In genomic region chr11:24203489-24203888, GRCm38 (mm10) we compare ENCODE assay signal across 22 mouse cellular contexts.
A peak's percentile ranks its signal among the peaks of the same experiment; 100 is the strongest.
DNase-seq lines count a peak whose midpoint lies in the region; ATAC-seq lines count a peak whose summit lies in the region.
"Had no signal": no experiment of that assay in that cellular context is flagged by ENCODE, and none has a peak within 500 bp of the region (broad histone marks: within the 10 kb centered on the region; RNA-seq: fewer than 3 reads in every experiment).

No protein-coding gene starts in this region.

- H3K4me2 ChIP-seq in heart, embryonic 11.5 days, result peak overlapping the region; percentile 31
- no peak overlapping the region for H3K4me2 ChIP-seq in hindbrain, embryonic 11.5 days (replicated peaks; ENCODE audit: low read depth, low read length)
- H3K4me2 ChIP-seq in hindbrain, embryonic 13.5 days, result no peak overlapping the region
- H3K4me2 ChIP-seq in midbrain, embryonic 11.5 days, result no peak overlapping the region
- H3K4me2 ChIP-seq in midbrain, embryonic 13.5 days (replicated peaks), result no peak overlapping the region
- H3K4me2 ChIP-seq: forebrain, embryonic 12.5 days; hindbrain, embryonic 14.5 days; liver, embryonic 11.5 days had no signal

- H3K9ac ChIP-seq in heart, embryonic 11.5 days (ENCODE audit: low read depth, low read length), result no peak overlapping the region
- H3K9ac ChIP-seq in hindbrain, embryonic 11.5 days (ENCODE audit: low read depth, low read length), result no peak overlapping the region
- no peak overlapping the region for H3K9ac ChIP-seq in hindbrain, embryonic 13.5 days
- H3K9ac ChIP-seq in midbrain, embryonic 11.5 days (ENCODE audit: low read length), result 0 out of 2 replicates have a peak overlapping the region, but pooled peaks have one; percentile 24
- H3K9ac ChIP-seq in midbrain, embryonic 13.5 days (replicated peaks), result no peak overlapping the region
- H3K9ac ChIP-seq: forebrain, embryonic 12.5 days; hindbrain, embryonic 14.5 days had no signal

- WGBS in heart, embryonic 11.5 days (ENCODE audit: insufficient replicate concordance), result 81% methylated on average over 1 of the region's 1 CpGs
- WGBS in hindbrain, embryonic 11.5 days, result 97% methylated on average over 1 of the region's 1 CpGs
- 91% methylated on average over 1 of the region's 1 CpGs for WGBS in hindbrain, embryonic 13.5 days
- 96% methylated on average over 1 of the region's 1 CpGs for WGBS in midbrain, embryonic 11.5 days
- 100% methylated on average over 1 of the region's 1 CpGs for WGBS in midbrain, embryonic 13.5 days

- H3K27me3 ChIP-seq in heart, embryonic 11.5 days (ENCODE audit: control insufficient read depth, insufficient read depth, low read length), result no peaks in the 10 kb centered on the region
- H3K27me3 ChIP-seq in hindbrain, embryonic 11.5 days (ENCODE audit: control insufficient read depth, insufficient read depth, low read length), result no peaks in the 10 kb centered on the region
- no peaks in the 10 kb centered on the region for H3K27me3 ChIP-seq in hindbrain, embryonic 13.5 days
- no peaks in the 10 kb centered on the region; the same call in 1 of the 2 replicates for H3K27me3 ChIP-seq in midbrain, embryonic 11.5 days (ENCODE audit: control insufficient read depth, insufficient read depth, low read length)
- 0 out of 2 replicates have a peak, but pooled peaks cover 7% of the 10 kb centered on the region for H3K27me3 ChIP-seq in midbrain, embryonic 13.5 days

- ATAC-seq in heart, embryonic 11.5 days (replicated peaks; ENCODE audit: insufficient number of reproducible peaks, low FRiP score, low TSS enrichment), result 0 out of 2 replicates have a peak, but pooled peaks have one; percentile 21
- ATAC-seq in hindbrain, embryonic 11.5 days (ENCODE audit: low FRiP score), result no peak
- no peak for ATAC-seq in hindbrain, embryonic 13.5 days (ENCODE audit: low FRiP score)
- 0 out of 2 replicates have a peak, but pooled peaks have one; percentile 19 for ATAC-seq in midbrain, embryonic 11.5 days (ENCODE audit: low FRiP score)
- no peak for ATAC-seq in midbrain, embryonic 13.5 days
- no peak for ATAC-seq in inflammation-experienced regulatory T-cells, adult 6 months

- peak overlapping the region; percentile 68 for H3K27ac ChIP-seq in heart, embryonic 11.5 days (ENCODE audit: low read depth, low read length)
- H3K27ac ChIP-seq in hindbrain, embryonic 11.5 days (ENCODE audit: low read depth, low read length), result peak overlapping the region; percentile 47
- H3K27ac ChIP-seq in hindbrain, embryonic 13.5 days, result no peak overlapping the region
- H3K27ac ChIP-seq in midbrain, embryonic 11.5 days (ENCODE audit: low read depth, low read length), result 0 out of 2 replicates have a peak overlapping the region, but pooled peaks have one; percentile 6
- H3K27ac ChIP-seq in midbrain, embryonic 13.5 days, result no peak overlapping the region
- H3K27ac ChIP-seq: forebrain, embryonic 12.5 days; hindbrain, embryonic 14.5 days; kidney, postnatal 0 days had no signal

- H3K36me3 ChIP-seq in heart, embryonic 11.5 days (ENCODE audit: control insufficient read depth, insufficient read depth, low read length), result no peaks in the 10 kb centered on the region
- no peaks in the 10 kb centered on the region for H3K36me3 ChIP-seq in hindbrain, embryonic 11.5 days (ENCODE audit: control insufficient read depth, insufficient read depth, low read length)
- no peaks in the 10 kb centered on the region for H3K36me3 ChIP-seq in hindbrain, embryonic 13.5 days
- no peaks in the 10 kb centered on the region for H3K36me3 ChIP-seq in midbrain, embryonic 11.5 days (ENCODE audit: control insufficient read depth, insufficient read depth, low read length)
- H3K36me3 ChIP-seq in midbrain, embryonic 13.5 days, result no peaks in the 10 kb centered on the region
- H3K36me3 ChIP-seq: forebrain, embryonic 12.5 days; G1E had no signal

- peaks cover 26% of the 10 kb centered on the region for H3K4me1 ChIP-seq in heart, embryonic 11.5 days (ENCODE audit: control insufficient read depth, insufficient read depth, low read length)
- H3K4me1 ChIP-seq in hindbrain, embryonic 11.5 days (replicated peaks; ENCODE audit: control insufficient read depth, insufficient read depth, low read length), result peaks cover 5% of the 10 kb centered on the region; the same call in 1 of the 2 replicates
- peaks cover 8% of the 10 kb centered on the region; the same call in 1 of the 2 replicates for H3K4me1 ChIP-seq in hindbrain, embryonic 13.5 days (replicated peaks)
- peaks cover 12% of the 10 kb centered on the region; the same call in 1 of the 2 replicates for H3K4me1 ChIP-seq in midbrain, embryonic 11.5 days (ENCODE audit: control insufficient read depth, insufficient read depth, low read length)
- peaks cover 14% of the 10 kb centered on the region for H3K4me1 ChIP-seq in midbrain, embryonic 13.5 days (replicated peaks)

- DNase-seq in heart, postnatal 36 days, result no peak
- DNase-seq in hindbrain, embryonic 11.5 days (ENCODE audit: low spot score), result no peak
- peak; percentile 77 for DNase-seq in midbrain, embryonic 11.5 days (ENCODE audit: low spot score, missing footprints)
- no peak for DNase-seq in left cerebral cortex, postnatal 36 days (ENCODE audit: low spot score in 2 of 2)
- DNase-seq: adrenal gland, postnatal 36 days; cerebellum, adult 11-12 months; cerebellum, postnatal 14 days; kidney, adult 11 months; layer of hippocampus, postnatal 36 days; lung, adult 2 months; right cerebral cortex, postnatal 14 days; spleen, adult 18-20 months; thymus, adult 2 months had no signal

- no peaks in the 10 kb centered on the region for H3K9me3 ChIP-seq in heart, embryonic 11.5 days (replicated peaks; ENCODE audit: control insufficient read depth, low read length)
- H3K9me3 ChIP-seq in hindbrain, embryonic 11.5 days (ENCODE audit: control insufficient read depth, low read length), result no peaks in the 10 kb centered on the region
- no peaks in the 10 kb centered on the region for H3K9me3 ChIP-seq in hindbrain, embryonic 13.5 days
- no peaks in the 10 kb centered on the region for H3K9me3 ChIP-seq in midbrain, embryonic 11.5 days (ENCODE audit: control insufficient read depth, low read length)
- H3K9me3 ChIP-seq in midbrain, embryonic 13.5 days, result no peaks in the 10 kb centered on the region
- H3K9me3 ChIP-seq: forebrain, embryonic 12.5 days; G1E had no signal

- intact Hi-C loops in heart, postnatal 36 days (cut with DNase I), result no loop called here
- intact Hi-C loops in left cerebral cortex, postnatal 36 days (cut with DNase I), result no loop called here

- H3K4me3 ChIP-seq in heart, embryonic 11.5 days (ENCODE audit: low read depth, low read length), result no peak overlapping the region
- H3K4me3 ChIP-seq in hindbrain, embryonic 11.5 days (ENCODE audit: low read depth, low read length), result no peak overlapping the region
- H3K4me3 ChIP-seq in hindbrain, embryonic 13.5 days, result no peak overlapping the region
- no peak overlapping the region for H3K4me3 ChIP-seq in midbrain, embryonic 11.5 days (ENCODE audit: low read depth, low read length)
- H3K4me3 ChIP-seq in midbrain, embryonic 13.5 days (replicated peaks), result no peak overlapping the region
- H3K4me3 ChIP-seq: forebrain, embryonic 12.5 days had no signal

Comparison
In these comparisons a context has a peak if more than half of its experiments do, and no peak if none do; other contexts are left out.
1. ATAC-seq: peak in heart, embryonic 11.5 days (single experiment) and midbrain, embryonic 11.5 days (single experiment); none in hindbrain, embryonic 11.5 days (single experiment), hindbrain, embryonic 13.5 days (single experiment), midbrain, embryonic 13.5 days (single experiment) and inflammation-experienced regulatory T-cells, adult 6 months (single experiment).
2. H3K27ac ChIP-seq: peak in heart, embryonic 11.5 days (single experiment), hindbrain, embryonic 11.5 days (single experiment) and midbrain, embryonic 11.5 days (single experiment); none in hindbrain, embryonic 13.5 days (single experiment) and midbrain, embryonic 13.5 days (single experiment).